Mouse (Mus musculus): ENCODE measurements around the gene Memo1. TPM values are rescaled to one million over a fixed set of nuclear protein-coding genes. Genes with fewer than 3 reads are reported as not detected.

Memo1 gene
- 301 TPM for polyA plus RNA-seq (2014; fragmentation: Illumina TruSeq; extraction: RNeasy Lipid Tissue Mini Kit (QIAGEN cat#74804); ENCODE audit: low read depth, low replicate concordance)

DNA sequence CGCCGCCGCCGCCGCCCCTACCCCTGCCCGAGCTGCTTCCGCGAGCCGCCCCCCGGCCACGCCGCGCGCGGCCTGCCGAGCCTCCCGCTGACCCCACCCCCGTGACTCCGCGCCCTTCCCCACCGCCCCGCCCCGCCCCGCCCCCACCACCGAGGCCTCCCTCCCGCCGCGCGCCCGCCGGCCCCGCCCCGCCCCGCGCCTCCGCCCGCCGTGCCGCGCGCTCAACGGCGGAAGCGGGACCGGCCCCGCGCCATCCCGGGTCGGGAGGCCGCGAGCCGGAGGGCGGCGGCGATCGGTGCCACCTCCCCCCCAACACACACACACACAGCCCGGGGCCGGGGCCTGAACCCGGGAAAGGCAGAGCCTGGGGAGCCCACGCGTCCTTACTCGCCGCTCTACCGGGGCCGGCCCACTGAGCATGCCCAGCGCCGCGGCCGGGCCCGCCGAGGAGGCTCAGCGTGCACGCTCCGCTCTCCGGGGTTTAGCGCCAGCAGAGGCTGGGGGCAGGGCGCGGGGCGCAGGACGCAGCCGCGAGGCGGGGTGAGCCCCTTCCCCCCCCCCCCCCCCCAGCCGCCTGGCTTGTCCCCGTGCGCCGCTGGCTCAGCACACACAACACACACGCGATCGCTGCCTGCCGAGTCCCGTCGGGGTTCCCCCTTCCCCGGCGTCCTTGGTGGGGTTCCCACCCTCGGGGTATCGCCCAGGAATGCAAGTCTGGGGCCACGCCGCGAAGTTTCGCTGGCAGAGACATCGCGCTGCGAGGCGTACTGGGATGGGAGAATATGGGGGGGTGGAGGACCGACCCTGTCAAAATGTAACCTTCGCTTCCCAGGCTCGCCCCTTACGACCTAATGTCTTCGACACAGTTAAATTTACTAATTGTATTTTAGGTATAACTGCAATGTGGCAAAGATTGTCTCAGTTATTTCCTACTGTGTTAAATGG is at the start of gene Memo1:
Memo1 (minus strand) TSS at position 496 of the 945 bp plus-strand sequence.

DNA sequence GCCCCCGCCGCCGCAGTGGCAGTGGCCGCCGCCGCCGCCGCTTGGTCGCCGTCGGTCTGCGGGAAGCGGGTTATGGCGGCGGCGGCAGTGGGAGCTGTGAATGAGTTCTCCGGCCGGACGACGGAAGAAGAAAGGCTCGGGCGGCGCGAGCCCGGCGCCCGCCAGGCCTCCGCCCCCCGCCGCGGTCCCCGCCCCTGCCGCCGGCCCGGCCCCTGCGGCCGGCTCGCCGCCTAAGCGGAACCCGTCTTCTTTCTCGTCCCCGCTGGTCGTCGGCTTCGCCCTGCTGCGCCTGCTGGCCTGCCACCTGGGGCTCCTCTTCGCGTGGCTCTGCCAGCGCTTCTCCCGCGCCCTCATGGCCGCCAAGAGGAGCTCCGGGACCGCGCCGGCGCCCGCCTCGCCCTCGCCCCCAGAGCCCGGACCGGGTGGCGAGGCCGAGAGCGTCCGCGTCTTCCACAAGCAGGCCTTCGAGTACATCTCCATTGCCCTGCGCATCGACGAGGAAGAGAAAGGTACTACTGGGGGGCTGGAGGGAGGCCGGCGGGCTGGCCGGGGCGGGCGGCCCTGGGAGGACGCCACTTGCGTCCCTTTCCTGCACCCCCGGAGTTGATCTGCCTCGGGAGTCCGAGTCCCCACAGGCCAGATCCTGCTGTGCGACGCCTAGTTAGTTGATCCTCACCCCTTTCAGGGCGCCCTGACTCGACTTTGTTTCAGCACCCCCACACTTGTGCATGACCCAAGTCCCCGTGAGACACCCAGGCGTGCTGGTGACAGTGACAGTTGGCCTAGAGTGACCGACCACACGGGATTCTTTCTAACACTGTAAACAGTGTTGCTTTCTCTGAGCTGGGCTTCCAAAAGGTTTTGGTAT is 43.9 kb upstream of the Memo1 start, which contains the start of gene Spast:
Spast (plus strand) TSS at position 51 of the 868 bp plus-strand sequence.

DNA sequence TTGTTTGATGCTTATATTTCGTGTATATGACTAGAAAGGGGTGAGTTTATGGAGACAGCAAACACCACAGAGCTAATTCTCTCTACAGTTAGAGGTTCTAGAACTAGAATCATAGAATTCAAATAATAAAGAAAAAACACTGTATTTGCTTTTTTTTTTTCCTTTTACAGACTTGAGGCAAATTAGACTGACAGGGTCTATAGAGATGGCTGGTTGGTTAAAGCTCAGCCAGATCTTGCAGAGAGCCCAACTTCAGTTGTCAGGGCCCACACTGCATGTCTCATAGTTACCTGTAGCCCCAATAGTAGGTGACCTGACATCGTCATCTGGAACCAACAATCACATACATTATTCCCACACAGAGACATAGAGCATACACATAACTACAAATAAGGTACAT is 28.5 kb upstream of the Memo1 start, which contains the start of gene Dpy30:
Dpy30 (minus strand) TSS at position 101 of the 400 bp plus-strand sequence.

Other genes starting within 250 kb of the Memo1 start
- 449 TPM for gene Srd5a2, start 247.6 kb downstream of the Memo1 start, polyA plus RNA-seq (2014; fragmentation: Illumina TruSeq; extraction: RNeasy Lipid Tissue Mini Kit (QIAGEN cat#74804); ENCODE audit: low read depth, low replicate concordance)
- 136 TPM for gene Dpy30, start 28.4 kb upstream of the Memo1 start, polyA plus RNA-seq (2014; fragmentation: Illumina TruSeq; extraction: RNeasy Lipid Tissue Mini Kit (QIAGEN cat#74804); ENCODE audit: low read depth, low replicate concordance)
- gene Spast, start 43.5 kb upstream of the Memo1 start, polyA plus RNA-seq (2014; fragmentation: Illumina TruSeq; extraction: RNeasy Lipid Tissue Mini Kit (QIAGEN cat#74804); ENCODE audit: low read depth, low replicate concordance): 51.5 TPM
- 35.0 TPM for gene Slc30a6, start 100.1 kb upstream of the Memo1 start, polyA plus RNA-seq (2014; fragmentation: Illumina TruSeq; extraction: RNeasy Lipid Tissue Mini Kit (QIAGEN cat#74804); ENCODE audit: low read depth, low replicate concordance)
- gene Nlrc4, start 163.6 kb upstream of the Memo1 start, polyA plus RNA-seq (2014; fragmentation: Illumina TruSeq; extraction: RNeasy Lipid Tissue Mini Kit (QIAGEN cat#74804); ENCODE audit: low read depth, low replicate concordance): 0.52 TPM
- gene Yipf4, start 194.0 kb upstream of the Memo1 start, polyA plus RNA-seq (2014; fragmentation: Illumina TruSeq; extraction: RNeasy Lipid Tissue Mini Kit (QIAGEN cat#74804); ENCODE audit: low read depth, low replicate concordance): 426 TPM
- 192 TPM for gene Birc6, start 232.8 kb upstream of the Memo1 start, polyA plus RNA-seq (2014; fragmentation: Illumina TruSeq; extraction: RNeasy Lipid Tissue Mini Kit (QIAGEN cat#74804); ENCODE audit: low read depth, low replicate concordance)